30 mouse cellular contexts compared by ENCODE assay signal in the genomic region with DNA sequence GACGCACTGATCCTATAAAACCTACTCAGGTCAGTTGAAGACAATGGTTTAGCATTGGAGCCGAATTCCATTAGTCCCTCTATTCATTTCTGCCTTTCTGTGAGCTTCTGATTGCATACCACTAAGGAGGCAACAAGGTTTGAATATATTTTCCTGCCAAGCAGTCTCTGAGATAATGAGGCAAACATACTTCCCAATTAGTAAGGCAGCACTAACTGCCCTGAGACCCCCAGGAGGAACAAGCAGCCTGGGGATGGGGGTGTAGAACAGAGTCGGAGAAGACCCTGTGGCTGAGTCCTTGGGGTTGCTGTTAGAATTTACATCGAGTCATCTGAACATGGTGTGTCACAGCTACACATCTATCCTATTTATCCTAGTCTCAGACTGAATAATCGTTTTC. TPM values are rescaled to one million over a fixed set of nuclear protein-coding genes. Genes with fewer than 3 reads are reported as not detected.
DNase-seq lines count a peak whose midpoint lies in the region; ATAC-seq and TF ChIP-seq lines count a peak whose summit lies in the region.
"Had no signal": no experiment of that assay in that cellular context is flagged by ENCODE, and none has a peak within 500 bp of the region (broad histone marks: within the 10 kb centered on the region; RNA-seq: fewer than 3 reads in every experiment).

No protein-coding gene starts in this region.

- no peak for TF ChIP-seq CTCF in forebrain, postnatal 0 days (IDR thresholded peaks at IDR 0.05; ENCODE audit: low read depth)

- no peak for DNase-seq in forebrain, postnatal 0 days
- peak; percentile 18 for DNase-seq in intestine, embryonic 14.5 days (ENCODE audit: low spot score)
- DNase-seq in layer of hippocampus, postnatal 10 days (ENCODE audit: low spot score in 2 of 2): no peak
- DNase-seq: adrenal gland, adult 2 months; adrenal gland, postnatal 14 days; cerebellum, adult 11-12 months; cerebellum, adult 8-10 months; cerebellum, postnatal 10 days; gastrocnemius, postnatal 25 days; heart, adult 18-20 months; kidney, adult 18-20 months had no signal

- H3K9me3 ChIP-seq in forebrain, embryonic 13.5 days (replicated peaks): no peaks in the 10 kb centered on the region
- no peaks in the 10 kb centered on the region for H3K9me3 ChIP-seq in forebrain, postnatal 0 days (ENCODE audit: low read length)
- H3K9me3 ChIP-seq in intestine, embryonic 14.5 days (ENCODE audit: control insufficient read depth, low read length): no peaks in the 10 kb centered on the region
- H3K9me3 ChIP-seq in intestine, embryonic 16.5 days (ENCODE audit: control insufficient read depth, low read length): no peaks in the 10 kb centered on the region; the same call in 1 of the 2 replicates
- H3K9me3 ChIP-seq in stomach, embryonic 16.5 days (replicated peaks; ENCODE audit: control insufficient read depth, low read length): no peaks in the 10 kb centered on the region
- H3K9me3 ChIP-seq: hindbrain, embryonic 12.5 days; hindbrain, embryonic 15.5 days; intestine, embryonic 15.5 days had no signal

- no peak overlapping the region for H3K27ac ChIP-seq in forebrain, embryonic 13.5 days
- no peak overlapping the region for H3K27ac ChIP-seq in forebrain, postnatal 0 days (ENCODE audit: low read depth, low read length)
- H3K27ac ChIP-seq in intestine, embryonic 14.5 days (ENCODE audit: low read depth): no peak overlapping the region
- H3K27ac ChIP-seq in intestine, embryonic 16.5 days (ENCODE audit: low read length): no peak overlapping the region
- H3K27ac ChIP-seq in stomach, embryonic 16.5 days (ENCODE audit: low read length): peak overlapping the region; percentile 49; the same call in 1 of the 2 replicates
- H3K27ac ChIP-seq: hindbrain, embryonic 12.5 days; hindbrain, embryonic 15.5 days; intestine, embryonic 15.5 days had no signal

- ATAC-seq in forebrain, embryonic 13.5 days: peak; percentile 55; the same call in 1 of the 2 replicates
- no peak for ATAC-seq in forebrain, postnatal 0 days
- ATAC-seq in intestine, embryonic 14.5 days (replicated peaks; ENCODE audit: low FRiP score, low TSS enrichment, low read depth): no peak
- no peak for ATAC-seq in intestine, embryonic 16.5 days
- ATAC-seq in stomach, embryonic 16.5 days (ENCODE audit: insufficient read depth, low FRiP score): no peak
- ATAC-seq: CD4-positive, CD25-positive, alpha-beta regulatory T cell, adult 4 months; intestine, embryonic 15.5 days had no signal

- H3K27me3 ChIP-seq in forebrain, embryonic 13.5 days: no peaks in the 10 kb centered on the region
- H3K27me3 ChIP-seq in forebrain, postnatal 0 days (ENCODE audit: insufficient read depth, low read length): no peaks in the 10 kb centered on the region
- no peaks in the 10 kb centered on the region for H3K27me3 ChIP-seq in intestine, embryonic 14.5 days (replicated peaks; ENCODE audit: control insufficient read depth, insufficient read depth, low read length)
- H3K27me3 ChIP-seq in intestine, embryonic 16.5 days (replicated peaks; ENCODE audit: control insufficient read depth, insufficient read depth, low read length): no peaks in the 10 kb centered on the region
- H3K27me3 ChIP-seq in stomach, embryonic 16.5 days (ENCODE audit: control insufficient read depth, insufficient read depth, low read length): no peaks in the 10 kb centered on the region
- H3K27me3 ChIP-seq: hindbrain, embryonic 12.5 days; hindbrain, embryonic 15.5 days; intestine, embryonic 15.5 days had no signal

- no peak overlapping the region for H3K4me3 ChIP-seq in forebrain, embryonic 13.5 days
- H3K4me3 ChIP-seq in forebrain, postnatal 0 days (ENCODE audit: low read depth, low read length): no peak overlapping the region
- no peak overlapping the region for H3K4me3 ChIP-seq in intestine, embryonic 14.5 days (ENCODE audit: low read depth, low read length)
- H3K4me3 ChIP-seq in intestine, embryonic 16.5 days (ENCODE audit: low read length): no peak overlapping the region
- no peak overlapping the region for H3K4me3 ChIP-seq in stomach, embryonic 16.5 days (replicated peaks; ENCODE audit: low read length)
- H3K4me3 ChIP-seq: hindbrain, embryonic 12.5 days; hindbrain, embryonic 15.5 days; intestine, embryonic 15.5 days had no signal

- no peak overlapping the region for H3K4me2 ChIP-seq in forebrain, embryonic 13.5 days
- no peak overlapping the region for H3K4me2 ChIP-seq in forebrain, postnatal 0 days (ENCODE audit: low read depth)
- no peak overlapping the region for H3K4me2 ChIP-seq in intestine, embryonic 14.5 days (ENCODE audit: low read length)
- H3K4me2 ChIP-seq in intestine, embryonic 16.5 days (ENCODE audit: low read depth, low read length): no peak overlapping the region
- no peak overlapping the region for H3K4me2 ChIP-seq in stomach, embryonic 16.5 days (ENCODE audit: low read depth, low read length)
- H3K4me2 ChIP-seq: heart, embryonic 11.5 days; hindbrain, embryonic 12.5 days; hindbrain, embryonic 15.5 days; intestine, embryonic 15.5 days had no signal

- H3K9ac ChIP-seq in forebrain, embryonic 13.5 days: no peak overlapping the region
- no peak overlapping the region for H3K9ac ChIP-seq in forebrain, postnatal 0 days
- H3K9ac ChIP-seq in intestine, embryonic 14.5 days (ENCODE audit: low read length): no peak overlapping the region
- H3K9ac ChIP-seq in intestine, embryonic 16.5 days (ENCODE audit: low read depth, low read length): no peak overlapping the region
- H3K9ac ChIP-seq in stomach, embryonic 16.5 days (ENCODE audit: low read length): no peak overlapping the region
- H3K9ac ChIP-seq: hindbrain, embryonic 12.5 days; hindbrain, embryonic 15.5 days; intestine, embryonic 15.5 days had no signal

- no peaks in the 10 kb centered on the region for H3K36me3 ChIP-seq in forebrain, embryonic 13.5 days (ENCODE audit: poor library complexity, severe bottlenecking)
- no peaks in the 10 kb centered on the region for H3K36me3 ChIP-seq in forebrain, postnatal 0 days (ENCODE audit: insufficient read depth)
- no peaks in the 10 kb centered on the region for H3K36me3 ChIP-seq in intestine, embryonic 14.5 days (ENCODE audit: control insufficient read depth, insufficient read depth, low read length)
- no peaks in the 10 kb centered on the region for H3K36me3 ChIP-seq in intestine, embryonic 16.5 days (ENCODE audit: control insufficient read depth, insufficient read depth, low read length)
- H3K36me3 ChIP-seq in stomach, embryonic 16.5 days (ENCODE audit: control insufficient read depth, insufficient read depth, low read length): no peaks in the 10 kb centered on the region
- H3K36me3 ChIP-seq: hindbrain, embryonic 12.5 days; hindbrain, embryonic 15.5 days; intestine, embryonic 15.5 days had no signal

- WGBS in forebrain, embryonic 13.5 days: 36% methylated on average over 5 of the region's 5 CpGs
- 37% methylated on average over 5 of the region's 5 CpGs for WGBS in forebrain, postnatal 0 days
- 93% methylated on average over 5 of the region's 5 CpGs for WGBS in intestine, embryonic 14.5 days
- WGBS in intestine, embryonic 16.5 days: 87% methylated on average over 5 of the region's 5 CpGs
- 85% methylated on average over 5 of the region's 5 CpGs for WGBS in stomach, embryonic 16.5 days

- H3K4me1 ChIP-seq in forebrain, embryonic 13.5 days: peaks cover 11% of the 10 kb centered on the region
- no peaks in the 10 kb centered on the region for H3K4me1 ChIP-seq in forebrain, postnatal 0 days (ENCODE audit: insufficient read depth)
- no peaks in the 10 kb centered on the region for H3K4me1 ChIP-seq in intestine, embryonic 14.5 days (replicated peaks; ENCODE audit: control insufficient read depth, insufficient read depth, low read length)
- no peaks in the 10 kb centered on the region for H3K4me1 ChIP-seq in intestine, embryonic 16.5 days (ENCODE audit: control insufficient read depth, insufficient read depth, low read length)
- peaks cover 6% of the 10 kb centered on the region; the same call in 1 of the 2 replicates for H3K4me1 ChIP-seq in stomach, embryonic 16.5 days (ENCODE audit: control insufficient read depth, insufficient read depth, low read length)
- H3K4me1 ChIP-seq: hindbrain, embryonic 12.5 days; hindbrain, embryonic 15.5 days; intestine, embryonic 15.5 days had no signal

RNA-seq across cellular contexts. Expression of gene Zc2hc1b, which starts 22.4 kb away (rescaled TPM):
- not detected in 2 replicates for polyA plus RNA-seq in forebrain, embryonic 13.5 days (2015; fragmentation: Nextera tagmentation; extraction: Ambion mirVana)
- total RNA-seq in forebrain, postnatal 0 days (2014; rRNA removed): not detected in 2 replicates
- polyA plus RNA-seq in forebrain, postnatal 0 days (2015; fragmentation: Nextera tagmentation; extraction: Ambion mirVana): not detected in 2 replicates
- polyA plus RNA-seq in intestine, embryonic 14.5 days (2014; fragmentation: Nextera tagmentation; extraction: Ambion mirVana): not detected in 2 replicates
- polyA plus RNA-seq in intestine, embryonic 16.5 days (2015; fragmentation: Nextera tagmentation; extraction: Ambion mirVana): not detected in 2 replicates
- polyA plus RNA-seq in stomach, embryonic 16.5 days (2015; fragmentation: Nextera tagmentation; extraction: Ambion mirVana): not detected in 2 replicates
- not detected for total RNA-seq in layer of hippocampus, postnatal 10 days (2021)
- total RNA-seq: adrenal gland, adult 2 months; adrenal gland, postnatal 14 days; adrenal gland, postnatal 4 days; gastrocnemius, adult 8-10 months; gastrocnemius, postnatal 25 days; heart, adult 18-20 months; heart, postnatal 25 days; hematopoietic stem cell, adult 5-6 weeks; MEL had no signal
- polyA plus RNA-seq: adrenal gland, adult 2 months; C2C12; CD4-positive, CD25-positive, alpha-beta regulatory T cell, adult 4 months; embryonic facial prominence, embryonic 11.5 days; embryonic facial prominence, embryonic 14.5 days; gonadal fat pad, adult 2 months; heart, embryonic 11.5 days; heart, embryonic 14.5 days; heart, postnatal 0 days; hindbrain, embryonic 12.5 days; hindbrain, embryonic 15.5 days; intestine, embryonic 15.5 days had no signal

RNA-seq across cellular contexts. Expression of gene Ltv1, which starts 37.6 kb away (rescaled TPM):
- 45.4 and 48.3 TPM in 2 replicates for polyA plus RNA-seq in forebrain, embryonic 13.5 days (2015; fragmentation: Nextera tagmentation; extraction: Ambion mirVana)
- 11.3 and 15.5 TPM in 2 replicates for total RNA-seq in forebrain, postnatal 0 days (2014; rRNA removed)
- polyA plus RNA-seq in forebrain, postnatal 0 days (2015; fragmentation: Nextera tagmentation; extraction: Ambion mirVana): 21.4 and 27.9 TPM in 2 replicates
- 80.1 and 87.2 TPM in 2 replicates for polyA plus RNA-seq in intestine, embryonic 14.5 days (2014; fragmentation: Nextera tagmentation; extraction: Ambion mirVana)
- 69.2 and 74.4 TPM in 2 replicates for polyA plus RNA-seq in intestine, embryonic 16.5 days (2015; fragmentation: Nextera tagmentation; extraction: Ambion mirVana)
- 76.3 and 77.5 TPM in 2 replicates for polyA plus RNA-seq in stomach, embryonic 16.5 days (2015; fragmentation: Nextera tagmentation; extraction: Ambion mirVana)
- total RNA-seq in layer of hippocampus, postnatal 10 days (2021): 10 to 100 TPM; 21.6 to 26.2 TPM
